Mouse (Mus musculus) gastrocnemius, adult 2 months (tissue): Measurements from ENCODE around the gene 4930402H24Rik. TPM values are rescaled to one million over a fixed set of nuclear protein-coding genes. Genes with fewer than 3 reads are reported as not detected.
A peak's percentile ranks its signal among the peaks of the same experiment; 100 is the strongest.

Experiments
- DNase-seq: peaks from one replicate; pipeline ENCODE4 v3.0.0; 2022
- H3K27ac ChIP-seq: fragments of 200-600 bp; 2 replicates; pipeline ENCODE4 v1.8.1; 2022; ENCODE audit warnings: mild to moderate bottlenecking
- H3K4me3 ChIP-seq: fragments of 200-600 bp; 2 replicates; pipeline ENCODE4 v1.8.1; 2022; ENCODE audit warnings: mild to moderate bottlenecking, moderate library complexity
- CTCF ChIP-seq: fragments of 200-600 bp; IDR thresholded peaks from 2 replicates; pipeline ENCODE4 v1.8.1; 2022; ENCODE audit warnings: antibody characterized with exemption, mild to moderate bottlenecking, moderate library complexity
- intact Hi-C: fragments of 180-260 bp; cut with DNase I; formaldehyde crosslinking; loops from one replicate; pipeline ENCODE4 v1.15.1; 2025
- total RNA-seq, 2 experiments: library from RNA; stranded (reverse); gene quantifications; 2 replicates each; pipeline ENCODE4 v1.2.3; 2021

Gene 4930402H24Rik
- total RNA-seq, 2 experiments from 2014 or later = 3.1 to 5.0 TPM

GRCm38 (mm10) chr2:130818838-130819647 lies 87.2 kb downstream of the 4930402H24Rik start:
- Histone ChIP-seq H3K4me3 (peak overlapping the region; percentile 19; the same call in 1 of the 2 replicates), H3K27ac (peak overlapping the region; percentile 43; the same call in 1 of the 2 replicates)
- intact Hi-C loops = loop anchor here (1.0 kb wide), 1 partner anchor 132 kb away; no protein-coding TSS in a partner anchor
- DNase-seq = no peak
- peak; percentile 56 for TF ChIP-seq CTCF

DNA sequence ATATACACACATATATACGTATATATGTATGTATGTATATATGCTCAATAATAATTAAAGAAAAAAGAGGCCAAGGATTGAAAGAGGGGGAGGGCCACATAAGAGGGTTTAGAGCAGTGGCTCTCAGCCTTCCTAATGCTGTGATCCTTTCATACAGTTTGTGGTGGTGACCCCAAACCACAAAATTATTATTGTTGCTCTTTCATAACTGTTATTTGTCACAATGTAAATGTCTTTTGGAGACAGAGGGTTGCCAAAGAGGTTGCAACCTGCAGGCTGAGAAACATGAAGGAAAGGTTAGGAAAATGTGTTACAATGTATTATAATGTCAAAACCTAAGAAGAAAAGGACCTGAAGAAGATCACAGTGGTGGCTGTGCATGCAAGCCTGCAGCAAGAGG lies 88.3 kb downstream of the 4930402H24Rik start:
- no peak overlapping the region for H3K4me3 ChIP-seq
- no peak overlapping the region for H3K27ac ChIP-seq
- intact Hi-C loops = loop anchor here (1.0 kb wide), 1 partner anchor 133 kb away; no protein-coding TSS in a partner anchor
- no peak for TF ChIP-seq CTCF
- DNase-seq = no peak

DNA sequence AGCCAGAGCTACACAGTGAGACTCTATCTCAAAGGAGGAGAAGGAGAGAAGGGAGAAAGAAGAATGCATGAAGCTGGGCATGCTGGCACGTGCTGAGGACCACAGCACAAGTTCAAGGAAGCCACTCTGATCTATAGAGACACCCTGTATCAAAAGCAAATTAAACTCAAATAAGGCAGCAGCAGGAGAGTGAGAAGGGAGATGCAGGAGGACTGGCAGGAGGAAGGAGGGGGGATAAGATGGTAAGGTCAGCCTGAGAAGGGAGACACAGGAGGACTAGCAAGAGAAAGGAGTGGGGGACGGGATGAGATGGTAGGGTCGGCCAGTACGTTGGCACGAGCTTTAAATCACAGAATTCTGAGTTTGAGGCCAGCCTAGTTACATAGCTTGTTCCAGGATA lies 90.0 kb downstream of the 4930402H24Rik start:
- intact Hi-C loops = no loop called here

GRCm38 (mm10) chr2:130814492-130814891 lies 91.7 kb downstream of the 4930402H24Rik start:
- Histone ChIP-seq H3K4me3 (no peak overlapping the region), H3K27ac (no peak overlapping the region)
- no peak for TF ChIP-seq CTCF
- intact Hi-C loops = no loop called here
- DNase-seq = no peak

More for the DNA sequence above, 90.0 kb downstream of the 4930402H24Rik start:
- DNase-seq = no peak
- no peak for TF ChIP-seq CTCF
- H3K4me3 ChIP-seq = no peak overlapping the region
- no peak overlapping the region for H3K27ac ChIP-seq

DNA sequence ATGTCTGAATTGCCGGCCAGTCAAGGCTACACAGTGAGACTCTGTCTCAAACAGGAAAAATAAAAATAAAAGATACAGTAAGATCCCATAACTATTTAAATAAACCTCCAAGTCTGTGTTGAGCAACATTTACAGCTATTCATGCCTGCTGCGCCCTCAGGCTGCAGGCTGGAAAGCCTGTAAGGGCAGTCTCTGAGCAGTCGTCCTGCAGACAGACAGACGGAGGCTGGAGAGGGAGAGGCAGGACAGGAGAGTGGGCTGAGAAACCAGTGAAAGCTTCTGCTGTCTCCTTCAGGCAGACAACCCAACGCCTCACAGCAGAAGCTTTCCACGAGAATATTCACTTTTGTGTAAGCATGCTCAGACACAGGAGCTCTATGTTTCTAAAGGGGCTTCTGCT lies 92.5 kb downstream of the 4930402H24Rik start:
- DNase-seq = no peak
- intact Hi-C loops = no loop called here
- Histone ChIP-seq H3K4me3 (no peak overlapping the region), H3K27ac (no peak overlapping the region)
- no peak for TF ChIP-seq CTCF

GRCm38 (mm10) chr2:130812487-130812886 lies 93.7 kb downstream of the 4930402H24Rik start:
- Histone ChIP-seq H3K4me3 (no peak overlapping the region), H3K27ac (no peak overlapping the region)
- no peak for DNase-seq
- intact Hi-C loops = no loop called here
- peak; percentile 50 for TF ChIP-seq CTCF

DNA sequence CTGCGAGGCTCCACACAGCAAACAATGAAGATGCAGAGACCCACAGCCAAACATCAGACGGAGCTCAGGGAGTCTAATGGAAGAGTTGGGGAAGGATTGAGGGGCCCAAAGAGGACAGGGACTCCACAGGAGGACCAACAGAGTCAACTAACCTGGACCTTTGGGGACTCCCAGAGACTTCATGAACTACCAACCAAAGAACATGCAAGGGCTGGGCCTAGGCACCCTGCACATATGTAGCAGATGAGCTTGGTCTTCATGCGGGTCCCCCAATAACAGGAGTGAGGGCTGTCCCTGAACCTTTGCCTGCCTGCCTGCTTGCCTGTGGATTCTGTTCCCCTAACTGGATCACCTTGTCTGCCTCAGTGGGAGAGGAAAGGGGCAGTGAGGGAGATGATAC lies 101.1 kb downstream of the 4930402H24Rik start:
- intact Hi-C loops = no loop called here
- no peak overlapping the region for H3K27ac ChIP-seq
- H3K4me3 ChIP-seq = no peak overlapping the region
- TF ChIP-seq CTCF = no peak
- DNase-seq = no peak

DNA sequence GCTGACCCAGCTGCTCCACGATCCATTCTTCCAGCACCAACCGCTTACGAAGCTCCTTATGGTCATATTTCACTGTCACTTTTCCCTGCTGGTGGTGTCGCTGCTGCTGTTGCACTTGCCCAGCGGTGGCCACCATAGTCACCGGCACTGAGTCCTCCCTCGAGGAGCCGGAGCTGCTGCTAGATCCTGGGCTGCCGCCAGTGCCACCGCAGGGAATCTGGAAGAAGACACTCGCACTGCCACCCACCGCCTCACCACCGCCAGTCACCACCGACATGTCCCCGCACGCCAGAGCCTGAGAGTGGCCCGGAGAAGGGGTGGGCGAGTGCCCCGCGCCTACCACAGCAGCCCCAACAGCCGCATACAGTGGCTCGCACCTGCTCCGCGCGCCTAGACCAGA lies 102.5 kb downstream of the 4930402H24Rik start:
- Histone ChIP-seq H3K27ac (no peak overlapping the region), H3K4me3 (no peak overlapping the region)
- TF ChIP-seq CTCF = no peak
- DNase-seq = no peak
- intact Hi-C loops = no loop called here

GRCm38 (mm10) chr2:130795731-130796130 lies 110.5 kb downstream of the 4930402H24Rik start:
- Histone ChIP-seq H3K27ac (no peak overlapping the region), H3K4me3 (no peak overlapping the region)
- TF ChIP-seq CTCF = no peak
- DNase-seq = no peak
- intact Hi-C loops = no loop called here

GRCm38 (mm10) chr2:130791722-130792121 lies 114.5 kb downstream of the 4930402H24Rik start:
- no peak overlapping the region for H3K27ac ChIP-seq
- no peak for DNase-seq
- no peak overlapping the region for H3K4me3 ChIP-seq
- intact Hi-C loops = no loop called here
- TF ChIP-seq CTCF = no peak

DNA sequence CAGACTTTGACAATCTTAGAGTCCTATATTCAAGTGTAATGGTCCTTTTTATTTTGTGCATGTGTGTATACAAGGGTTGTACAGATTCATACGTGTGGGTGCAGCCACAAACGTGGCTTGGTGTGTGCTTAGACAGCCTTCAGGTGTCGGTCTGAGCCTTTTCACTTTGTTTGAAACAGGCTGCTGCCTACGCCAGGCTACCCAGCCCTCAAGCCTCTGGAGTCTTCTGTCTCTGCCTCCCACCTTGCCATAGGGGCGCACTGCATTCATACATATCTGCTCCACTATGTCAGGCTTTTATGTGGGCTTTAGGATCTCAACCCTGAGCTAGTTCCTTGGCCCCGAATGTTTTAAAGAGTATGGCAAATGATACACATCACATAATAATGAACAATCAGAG lies 116.6 kb downstream of the 4930402H24Rik start:
- intact Hi-C loops = no loop called here
- TF ChIP-seq CTCF = no peak
- no peak for DNase-seq
- H3K27ac ChIP-seq = no peak overlapping the region
- no peak overlapping the region for H3K4me3 ChIP-seq

GRCm38 (mm10) chr2:130789039-130789438 lies 117.2 kb downstream of the 4930402H24Rik start:
- H3K4me3 ChIP-seq = no peak overlapping the region
- intact Hi-C loops = no loop called here
- no peak overlapping the region for H3K27ac ChIP-seq
- TF ChIP-seq CTCF = no peak
- no peak for DNase-seq

GRCm38 (mm10) chr2:130784939-130785338 lies 121.3 kb downstream of the 4930402H24Rik start:
- DNase-seq = no peak
- intact Hi-C loops = no loop called here
- Histone ChIP-seq H3K27ac (no peak overlapping the region), H3K4me3 (no peak overlapping the region)
- TF ChIP-seq CTCF = no peak
